25 mouse cellular contexts compared by ENCODE assay signal in the genomic region with DNA sequence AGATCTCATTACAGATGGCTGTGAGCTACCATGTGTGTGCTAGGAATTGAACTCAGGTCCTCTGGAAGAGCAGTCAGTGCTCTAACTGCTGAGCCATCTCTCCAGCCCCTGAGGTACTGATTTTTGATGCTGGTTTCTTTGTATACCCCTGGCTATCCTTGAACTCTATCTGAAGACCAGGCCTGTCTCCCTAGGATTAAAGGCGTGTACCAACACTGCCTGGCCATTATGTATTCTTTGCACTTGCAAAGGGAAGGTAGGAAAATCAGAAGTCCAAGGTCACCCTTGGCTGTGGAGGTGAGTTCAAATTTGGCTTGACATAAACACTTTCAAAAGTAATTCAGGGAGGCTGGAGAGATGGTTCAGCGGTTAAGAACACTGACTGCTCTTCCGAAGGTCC. TPM values are rescaled to one million over a fixed set of nuclear protein-coding genes. Genes with fewer than 3 reads are reported as not detected.
DNase-seq lines count a peak whose midpoint lies in the region; ATAC-seq and TF ChIP-seq lines count a peak whose summit lies in the region.
"Had no signal": no experiment of that assay in that cellular context is flagged by ENCODE, and none has a peak within 500 bp of the region (broad histone marks: within the 10 kb centered on the region; RNA-seq: fewer than 3 reads in every experiment).

No protein-coding gene starts in this region.

- H3K27me3 ChIP-seq in liver, embryonic 15.5 days = no peaks in the 10 kb centered on the region
- H3K27me3 ChIP-seq in liver, embryonic 11.5 days (replicated peaks; ENCODE audit: control insufficient read depth, insufficient read depth, low read length) = no peaks in the 10 kb centered on the region
- no peaks in the 10 kb centered on the region for H3K27me3 ChIP-seq in MEL (ENCODE audit: control insufficient read depth in 1 of 2, insufficient read depth in 2 of 2, low read length in 2 of 2)
- H3K27me3 ChIP-seq in embryonic facial prominence, embryonic 10.5 days (replicated peaks; ENCODE audit: low read depth, poor library complexity, severe bottlenecking) = no peaks in the 10 kb centered on the region
- H3K27me3 ChIP-seq: CH12.LX; embryonic facial prominence, embryonic 13.5 days; embryonic facial prominence, embryonic 15.5 days; forebrain, embryonic 12.5 days had no signal

- 83% methylated on average over 3 of the region's 3 CpGs for WGBS in liver, embryonic 15.5 days (ENCODE audit: insufficient replicate concordance)
- WGBS in liver, embryonic 11.5 days = 92% methylated on average over 3 of the region's 3 CpGs
- WGBS in embryonic facial prominence, embryonic 10.5 days = 91% methylated on average over 3 of the region's 3 CpGs

- no peak for TF ChIP-seq POLR2A in MEL (IDR thresholded peaks at IDR 0.05; ENCODE audit: control insufficient read depth in 1 of 2, insufficient read depth in 1 of 2, low read depth in 1 of 2, low read length in 2 of 2, poor library complexity in 1 of 2)

- H3K27ac ChIP-seq in liver, embryonic 15.5 days (replicated peaks) = 0 out of 2 replicates have a peak overlapping the region, but pooled peaks have one; percentile 3
- H3K27ac ChIP-seq in liver, embryonic 11.5 days (ENCODE audit: low read depth, low read length) = no peak overlapping the region
- no peak overlapping the region for H3K27ac ChIP-seq in MEL (ENCODE audit: control insufficient read depth, low read depth, low read length)
- no peak overlapping the region for H3K27ac ChIP-seq in embryonic facial prominence, embryonic 10.5 days (replicated peaks)
- H3K27ac ChIP-seq: embryonic facial prominence, embryonic 13.5 days; embryonic facial prominence, embryonic 15.5 days; forebrain, embryonic 10.5 days; forebrain, embryonic 12.5 days had no signal

- H3K79me2 ChIP-seq in MEL (ENCODE audit: control insufficient read depth, insufficient read depth, low read length, poor library complexity) = peaks cover 20% of the 10 kb centered on the region

- no peak for TF ChIP-seq RAD21 in MEL (IDR thresholded peaks at IDR 0.05; ENCODE audit: low read depth, low read length)

- H3K36me3 ChIP-seq in liver, embryonic 15.5 days (replicated peaks) = peaks cover 33% of the 10 kb centered on the region
- H3K36me3 ChIP-seq in liver, embryonic 11.5 days (ENCODE audit: control insufficient read depth, insufficient read depth, low read length) = peaks cover 32% of the 10 kb centered on the region
- H3K36me3 ChIP-seq in MEL (ENCODE audit: control insufficient read depth in 1 of 2, insufficient read depth in 2 of 2, low read length in 2 of 2) = peaks cover 11 to 22% of the 10 kb centered on the region in 2 experiments
- peaks cover 65% of the 10 kb centered on the region for H3K36me3 ChIP-seq in embryonic facial prominence, embryonic 10.5 days (replicated peaks)

- ATAC-seq in liver, embryonic 15.5 days (ENCODE audit: insufficient read depth) = no peak
- ATAC-seq in liver, embryonic 11.5 days (replicated peaks; ENCODE audit: low FRiP score) = no peak
- ATAC-seq: forebrain, embryonic 14.5 days; forebrain, embryonic 16.5 days had no signal

- no peak overlapping the region for H3K4me2 ChIP-seq in liver, embryonic 15.5 days
- no peak overlapping the region for H3K4me2 ChIP-seq in liver, embryonic 11.5 days
- H3K4me2 ChIP-seq: embryonic facial prominence, embryonic 13.5 days; embryonic facial prominence, embryonic 15.5 days; forebrain, embryonic 12.5 days had no signal

- H3K9me3 ChIP-seq in liver, embryonic 15.5 days (replicated peaks) = no peaks in the 10 kb centered on the region
- H3K9me3 ChIP-seq in liver, embryonic 11.5 days (ENCODE audit: control insufficient read depth, low read length) = no peaks in the 10 kb centered on the region
- H3K9me3 ChIP-seq in MEL (replicated peaks; ENCODE audit: insufficient read depth, low read length) = no peaks in the 10 kb centered on the region
- H3K9me3 ChIP-seq in embryonic facial prominence, embryonic 10.5 days = no peaks in the 10 kb centered on the region
- H3K9me3 ChIP-seq: embryonic facial prominence, embryonic 13.5 days; embryonic facial prominence, embryonic 15.5 days; forebrain, embryonic 10.5 days; forebrain, embryonic 12.5 days; G1E had no signal

- no peak for TF ChIP-seq EP300 in MEL (IDR thresholded peaks at IDR 0.05; ENCODE audit: low read depth in 1 of 2, low read length in 2 of 2)

- H3K4me1 ChIP-seq in liver, embryonic 15.5 days (replicated peaks) = peaks cover 40% of the 10 kb centered on the region
- H3K4me1 ChIP-seq in liver, embryonic 11.5 days (replicated peaks; ENCODE audit: control insufficient read depth, insufficient read depth, low read length) = peaks cover 25% of the 10 kb centered on the region
- peaks cover 2 to 18% of the 10 kb centered on the region in 2 experiments; a peak in 3 of 4 replicates for H3K4me1 ChIP-seq in MEL (ENCODE audit: control insufficient read depth in 1 of 2, insufficient read depth in 2 of 2, low read length in 2 of 2)
- H3K4me1 ChIP-seq in embryonic facial prominence, embryonic 10.5 days = peaks cover 44% of the 10 kb centered on the region

- H3K4me3 ChIP-seq in liver, embryonic 15.5 days (replicated peaks) = no peak overlapping the region
- no peak overlapping the region for H3K4me3 ChIP-seq in liver, embryonic 11.5 days (ENCODE audit: low read depth, low read length)
- H3K4me3 ChIP-seq in MEL (ENCODE audit: control insufficient read depth in 1 of 2, insufficient read depth in 1 of 2, low read depth in 2 of 2, low read length in 2 of 2) = no peak overlapping the region
- H3K4me3 ChIP-seq in embryonic facial prominence, embryonic 10.5 days = no peak overlapping the region
- H3K4me3 ChIP-seq: embryonic facial prominence, embryonic 13.5 days; embryonic facial prominence, embryonic 15.5 days; erythroblast, embryonic 14.5 days; forebrain, embryonic 10.5 days; forebrain, embryonic 12.5 days had no signal

- no peak overlapping the region for H3K9ac ChIP-seq in liver, embryonic 15.5 days
- H3K9ac ChIP-seq in liver, embryonic 11.5 days (ENCODE audit: low read depth, low read length) = no peak overlapping the region
- no peak overlapping the region for H3K9ac ChIP-seq in MEL (ENCODE audit: control insufficient read depth, low read depth, low read length, poor library complexity, severe bottlenecking)
- H3K9ac ChIP-seq: embryonic facial prominence, embryonic 13.5 days; embryonic facial prominence, embryonic 15.5 days; forebrain, embryonic 12.5 days had no signal

- TF ChIP-seq CTCF in MEL (IDR thresholded peaks at IDR 0.05 in 2 of 3, conservative IDR thresholded peaks at IDR 0.05 in 1 of 3; ENCODE audit: control insufficient read depth in 1 of 3, insufficient read depth in 1 of 3, low read depth in 2 of 3, low read length in 3 of 3, poor library complexity in 1 of 3, severe bottlenecking in 1 of 3) = no peak

- DNase-seq in liver, embryonic 11.5 days (ENCODE audit: low spot score) = no peak
- DNase-seq in ES-CJ7 (ENCODE audit: low read depth, low spot score) = peak; percentile 51
- DNase-seq in MEL (ENCODE audit: low read depth, low spot score) = peak; percentile 39
- DNase-seq in ZHBTc4 (ENCODE audit: low read depth, low spot score) = peak; percentile 60
- DNase-seq in testis, postnatal 10 days (ENCODE audit: low spot score) = no peak
- DNase-seq in cerebellum, adult 11 months = no peak
- no peak for DNase-seq in embryonic facial prominence, embryonic 10.5 days (ENCODE audit: low spot score)
- DNase-seq: adrenal gland, adult 2 months; adrenal gland, postnatal 10 days; adrenal gland, postnatal 25 days; cerebellum, adult 11-12 months; cerebellum, adult 2 months; cerebellum, adult 9-10 months; cerebellum, postnatal 10 days; cerebellum, postnatal 25 days had no signal

RNA-seq across cellular contexts. Expression of a gene that starts 4.1 kb away (rescaled TPM):
- polyA plus RNA-seq in liver, embryonic 15.5 days (2015; fragmentation: Nextera tagmentation; extraction: Ambion mirVana) = 540 and 619 TPM in 2 replicates
- 1,377 and 1,547 TPM in 2 replicates for polyA plus RNA-seq in liver, embryonic 11.5 days (2014; fragmentation: Nextera tagmentation; extraction: Ambion mirVana)
- 2,133 and 2,343 TPM in 2 replicates for total RNA-seq in MEL (2012; rRNA removed)
- 1,000 to 10,000 TPM; 1,661 to 1,740 TPM for polyA plus RNA-seq in MEL (2012; ENCODE audit: insufficient read depth in 1 of 2, insufficient read length in 2 of 2, low read depth in 1 of 2, low replicate concordance in 2 of 2, missing spikeins in 1 of 2)
- 1,023 and 1,043 TPM in 2 replicates for polyA plus RNA-seq in embryonic facial prominence, embryonic 10.5 days (2016; fragmentation: Nextera tagmentation; extraction: Ambion mirVana)

RNA-seq across cellular contexts. Expression of a gene that starts 16.1 kb away (rescaled TPM):
- polyA plus RNA-seq in liver, embryonic 15.5 days (2015; fragmentation: Nextera tagmentation; extraction: Ambion mirVana) = 29.9 and 35.3 TPM in 2 replicates
- 77.9 and 78.9 TPM in 2 replicates for polyA plus RNA-seq in liver, embryonic 11.5 days (2014; fragmentation: Nextera tagmentation; extraction: Ambion mirVana)
- 63.3 and 66.0 TPM in 2 replicates for total RNA-seq in MEL (2012; rRNA removed)
- 100 to 1,000 TPM; 156 to 448 TPM for polyA plus RNA-seq in MEL (2012; ENCODE audit: insufficient read depth in 1 of 2, insufficient read length in 2 of 2, low read depth in 1 of 2, low replicate concordance in 2 of 2, missing spikeins in 1 of 2)
- polyA plus RNA-seq in embryonic facial prominence, embryonic 10.5 days (2016; fragmentation: Nextera tagmentation; extraction: Ambion mirVana) = 122 and 124 TPM in 2 replicates

RNA-seq across cellular contexts. Expression of a gene that starts 17.8 kb away (rescaled TPM):
- polyA plus RNA-seq in liver, embryonic 15.5 days (2015; fragmentation: Nextera tagmentation; extraction: Ambion mirVana) = 4.5 and 5.1 TPM in 2 replicates
- 29.2 and 34.4 TPM in 2 replicates for polyA plus RNA-seq in liver, embryonic 11.5 days (2014; fragmentation: Nextera tagmentation; extraction: Ambion mirVana)
- total RNA-seq in MEL (2012; rRNA removed) = 1.1 and 1.8 TPM in 2 replicates
- 1 to 10 TPM in 1 of 2 experiments, not detected in 1; 9.2 TPM for polyA plus RNA-seq in MEL (2012; ENCODE audit: insufficient read depth in 1 of 2, insufficient read length in 2 of 2, low read depth in 1 of 2, low replicate concordance in 2 of 2, missing spikeins in 1 of 2)
- polyA plus RNA-seq in embryonic facial prominence, embryonic 10.5 days (2016; fragmentation: Nextera tagmentation; extraction: Ambion mirVana) = 93.4 and 101 TPM in 2 replicates

RNA-seq across cellular contexts. Expression of a gene that starts 25.5 kb away (rescaled TPM):
- polyA plus RNA-seq in liver, embryonic 15.5 days (2015; fragmentation: Nextera tagmentation; extraction: Ambion mirVana) = 8.3 and 8.8 TPM in 2 replicates
- 9.9 and 10.2 TPM in 2 replicates for polyA plus RNA-seq in liver, embryonic 11.5 days (2014; fragmentation: Nextera tagmentation; extraction: Ambion mirVana)
- 0.50 and 0.65 TPM in 2 replicates for total RNA-seq in MEL (2012; rRNA removed)
- polyA plus RNA-seq in MEL (2012; ENCODE audit: insufficient read depth in 1 of 2, insufficient read length in 2 of 2, low read depth in 1 of 2, low replicate concordance in 2 of 2, missing spikeins in 1 of 2) = 1 to 10 TPM in 1 of 2 experiments, not detected in 1; 2.8 TPM
- 5.6 and 5.7 TPM in 2 replicates for polyA plus RNA-seq in embryonic facial prominence, embryonic 10.5 days (2016; fragmentation: Nextera tagmentation; extraction: Ambion mirVana)

RNA-seq across cellular contexts. Expression of a gene that starts 37.9 kb away (rescaled TPM):
- polyA plus RNA-seq in liver, embryonic 15.5 days (2015; fragmentation: Nextera tagmentation; extraction: Ambion mirVana) = 23.9 and 25.6 TPM in 2 replicates
- 44.7 and 45.7 TPM in 2 replicates for polyA plus RNA-seq in liver, embryonic 11.5 days (2014; fragmentation: Nextera tagmentation; extraction: Ambion mirVana)
- 23.7 and 31.1 TPM in 2 replicates for total RNA-seq in MEL (2012; rRNA removed)
- 10 to 100 TPM in 1 of 2 experiments, not detected in 1; 39.6 TPM for polyA plus RNA-seq in MEL (2012; ENCODE audit: insufficient read depth in 1 of 2, insufficient read length in 2 of 2, low read depth in 1 of 2, low replicate concordance in 2 of 2, missing spikeins in 1 of 2)
- 61.9 and 62.6 TPM in 2 replicates for polyA plus RNA-seq in embryonic facial prominence, embryonic 10.5 days (2016; fragmentation: Nextera tagmentation; extraction: Ambion mirVana)

Comparison
In these comparisons a context has a peak if more than half of its experiments do, and no peak if none do; other contexts are left out.
1. DNase-seq: peak in ES-CJ7 (single experiment), MEL (single experiment) and ZHBTc4 (single experiment); none in liver, embryonic 11.5 days (single experiment), testis, postnatal 10 days (single experiment), cerebellum, adult 11 months (single experiment) and embryonic facial prominence, embryonic 10.5 days (single experiment).